Mouse (Mus musculus): Measurements from ENCODE around the gene Slc35g2. TPM values are rescaled to one million over a fixed set of nuclear protein-coding genes. Genes with fewer than 3 reads are reported as not detected.

Slc35g2 gene
- polyA plus RNA-seq, 1 experiment from 2014 or later = 16.9 TPM

DNA sequence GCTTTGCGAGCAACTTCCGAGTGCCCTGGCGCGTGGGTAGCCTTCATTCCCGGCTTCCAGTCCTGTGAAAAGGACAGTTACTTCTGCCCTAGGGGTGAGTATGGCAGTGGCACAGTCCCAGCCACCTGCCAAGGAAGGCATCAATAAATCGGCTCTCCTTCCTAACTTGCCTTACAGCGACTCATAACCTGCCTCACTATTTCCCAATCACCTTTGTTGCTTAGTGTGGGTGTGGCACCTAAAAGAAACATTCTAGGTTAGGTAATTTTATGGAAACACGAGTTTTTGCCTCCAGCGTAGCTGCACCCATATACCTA, 24.3 kb downstream of the Slc35g2 start:
- ATAC-seq (ENCODE audit: low FRiP score, low TSS enrichment) = peak; percentile 47
- peak overlapping the region; percentile 84 for H3K4me2 ChIP-seq (ENCODE audit: low read length)
- peaks cover 4% of the 10 kb centered on the region; the same call in 1 of the 2 replicates for H3K36me3 ChIP-seq (ENCODE audit: control insufficient read depth, insufficient read depth, low read length)
- DNase-seq = no peak
- H3K4me3 ChIP-seq (replicated peaks; ENCODE audit: low read depth, low read length) = peak overlapping the region; percentile 62
- peak overlapping the region; percentile 67 for H3K9ac ChIP-seq (replicated peaks; ENCODE audit: low read length)
- WGBS = 12% methylated on average over 9 of the region's 9 CpGs
- H3K27ac ChIP-seq (replicated peaks; ENCODE audit: low read depth, low read length) = peak overlapping the region; percentile 94
- H3K27me3 ChIP-seq (ENCODE audit: control insufficient read depth, insufficient read depth, low read length) = no peaks in the 10 kb centered on the region
- H3K4me1 ChIP-seq (ENCODE audit: control insufficient read depth, insufficient read depth, low read length) = peaks cover 26% of the 10 kb centered on the region
- H3K9me3 ChIP-seq (ENCODE audit: control insufficient read depth, low read length) = peaks cover 10% of the 10 kb centered on the region

DNA sequence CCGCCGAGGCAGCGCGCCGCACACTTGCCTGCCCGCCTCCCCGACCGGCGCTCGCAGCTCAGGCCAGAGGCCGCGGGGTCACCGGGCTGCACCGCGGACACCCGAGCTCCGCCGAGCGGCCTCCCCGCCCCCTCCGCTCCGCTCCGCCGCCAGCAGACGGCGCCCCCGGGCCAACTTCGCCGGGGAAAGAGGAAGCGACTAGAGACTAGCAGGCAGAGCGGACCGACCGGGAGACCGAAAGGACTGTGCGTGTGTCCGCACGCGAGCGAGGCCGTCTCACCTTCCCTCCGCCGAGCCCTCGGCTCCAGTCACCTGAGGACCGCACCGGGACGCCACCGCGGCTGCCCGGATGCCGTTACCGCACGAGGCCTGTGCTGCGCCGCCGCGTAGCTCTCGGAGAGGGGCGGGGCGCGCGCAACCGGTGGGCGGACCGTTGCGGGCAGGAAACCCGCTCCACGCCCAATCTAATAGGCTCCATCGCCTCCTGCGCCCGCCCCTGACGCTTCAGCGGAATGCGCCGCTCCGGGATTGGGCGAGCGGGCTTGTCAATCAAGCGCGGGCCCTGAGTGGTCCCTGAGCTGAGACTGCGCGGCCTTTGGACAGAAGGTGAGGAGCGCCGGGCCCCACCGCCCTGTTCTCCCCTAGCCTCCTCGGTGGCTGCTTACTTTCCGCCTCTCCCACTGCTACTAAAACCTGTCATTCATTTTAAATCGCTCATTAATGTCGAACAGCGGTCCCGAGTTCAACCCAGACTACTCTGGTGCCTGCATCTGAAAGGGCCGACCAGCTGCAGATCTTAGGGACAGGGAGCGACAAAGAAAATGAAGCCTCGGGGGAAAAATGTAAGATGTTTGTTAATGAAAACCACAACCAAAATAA, 24.9 kb downstream of the Slc35g2 start, which contains the start of gene Nck1:
Gene Nck1 (minus strand): TSS at position 420 of the 879 bp plus-strand sequence.
- H3K9me3 ChIP-seq (ENCODE audit: control insufficient read depth, low read length) = peaks cover 10% of the 10 kb centered on the region
- peaks cover 4% of the 10 kb centered on the region; the same call in 1 of the 2 replicates for H3K36me3 ChIP-seq (ENCODE audit: control insufficient read depth, insufficient read depth, low read length)
- H3K4me3 ChIP-seq (replicated peaks; ENCODE audit: low read depth, low read length) = peak within 1 kb of the TSS; percentile 62
- H3K9ac ChIP-seq (replicated peaks; ENCODE audit: low read length) = peak within 1 kb of the TSS; percentile 68
- under 1% methylated on average over 89 of the region's 93 CpGs for WGBS
- H3K4me1 ChIP-seq (ENCODE audit: control insufficient read depth, insufficient read depth, low read length) = peaks cover 26% of the 10 kb centered on the region
- no peaks in the 10 kb centered on the region for H3K27me3 ChIP-seq (ENCODE audit: control insufficient read depth, insufficient read depth, low read length)
- H3K27ac ChIP-seq (replicated peaks; ENCODE audit: low read depth, low read length) = peak within 1 kb of the TSS; percentile 94
- DNase-seq (peak; percentile 99), ATAC-seq (ENCODE audit: low FRiP score, low TSS enrichment) (peak; percentile 100)
- peak within 1 kb of the TSS; percentile 84 for H3K4me2 ChIP-seq (ENCODE audit: low read length)

DNA sequence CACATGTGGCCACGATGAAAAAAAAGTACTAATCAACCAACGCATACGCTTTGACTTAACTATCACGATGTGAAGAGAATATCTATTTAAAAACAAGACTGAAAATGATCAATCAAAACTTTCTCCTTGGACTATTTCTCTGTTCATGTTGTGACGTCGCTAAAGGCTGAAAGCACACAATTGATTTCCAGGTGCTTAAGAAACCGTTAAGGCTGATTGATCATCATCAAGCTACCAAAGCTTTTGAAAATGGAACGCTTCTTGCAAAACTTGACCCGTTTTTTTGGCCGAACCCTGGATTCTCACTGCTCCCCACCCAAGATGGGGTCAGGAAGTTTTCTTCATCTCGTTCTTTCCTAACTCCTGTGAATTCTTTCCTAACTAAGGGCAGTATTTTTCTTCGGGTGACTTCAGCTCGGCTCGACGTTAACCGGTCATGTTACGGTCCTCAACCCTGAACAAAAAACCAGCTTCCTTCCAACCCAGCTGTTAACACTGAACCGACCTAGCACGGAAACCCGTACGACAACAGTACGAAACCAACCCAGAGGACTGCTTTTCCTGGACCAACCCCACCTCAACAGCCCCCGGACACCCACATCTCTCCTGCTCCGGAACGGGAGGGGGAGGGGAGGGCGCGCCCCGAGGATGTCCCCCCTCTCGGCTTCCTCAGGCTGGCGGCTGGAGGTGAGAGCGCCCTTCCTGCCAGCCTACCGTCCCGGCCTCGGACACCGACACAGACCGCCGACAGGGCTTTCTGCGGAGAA, 25.8 kb downstream of the Slc35g2 start:
- peak overlapping the region; percentile 80 for H3K4me2 ChIP-seq (ENCODE audit: low read length)
- peak overlapping the region; percentile 62 for H3K4me3 ChIP-seq (replicated peaks; ENCODE audit: low read depth, low read length)
- no peaks in the 10 kb centered on the region for H3K27me3 ChIP-seq (ENCODE audit: control insufficient read depth, insufficient read depth, low read length)
- peak overlapping the region; percentile 94 for H3K27ac ChIP-seq (replicated peaks; ENCODE audit: low read depth, low read length)
- H3K9ac ChIP-seq (replicated peaks; ENCODE audit: low read length) = peak overlapping the region; percentile 68
- peaks cover 10% of the 10 kb centered on the region for H3K9me3 ChIP-seq (ENCODE audit: control insufficient read depth, low read length)
- peaks cover 26% of the 10 kb centered on the region for H3K4me1 ChIP-seq (ENCODE audit: control insufficient read depth, insufficient read depth, low read length)
- peaks cover 4% of the 10 kb centered on the region; the same call in 1 of the 2 replicates for H3K36me3 ChIP-seq (ENCODE audit: control insufficient read depth, insufficient read depth, low read length)
- DNase-seq (no peak), ATAC-seq (ENCODE audit: low FRiP score, low TSS enrichment) (peak; percentile 32)
- 1% methylated on average over 36 of the region's 38 CpGs for WGBS

DNA sequence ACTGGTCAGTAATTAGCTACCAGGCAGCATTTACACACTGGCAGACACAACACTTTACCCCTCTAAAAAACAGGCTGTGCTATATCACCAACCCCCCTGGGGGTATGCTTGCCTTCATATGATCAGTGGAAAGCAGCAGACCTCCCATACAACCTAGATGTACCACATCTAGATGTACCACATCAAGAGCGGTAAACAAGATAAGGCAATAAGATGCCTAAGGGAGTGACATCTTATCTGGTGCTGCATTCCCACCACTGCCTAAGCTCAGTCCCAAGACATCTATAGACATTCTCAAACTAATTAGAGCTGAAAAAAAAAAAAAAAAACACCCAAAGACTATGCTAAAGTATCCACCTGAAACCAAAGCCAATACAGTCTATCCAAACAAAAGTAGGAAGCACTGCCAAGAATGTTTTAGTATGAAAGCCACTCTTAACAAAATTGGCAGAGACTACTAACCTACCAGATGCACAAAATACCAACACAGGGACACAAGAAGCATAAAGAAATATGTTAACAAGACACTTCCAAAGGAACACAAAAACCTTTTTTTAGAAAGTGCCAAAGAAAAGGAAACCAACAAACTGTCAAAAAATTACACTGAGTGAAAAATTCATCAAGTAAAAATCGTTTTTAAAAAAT, 35.1 kb downstream of the Slc35g2 start:
- Histone ChIP-seq H3K4me2 (ENCODE audit: low read length) (no peak overlapping the region), H3K27me3 (ENCODE audit: control insufficient read depth, insufficient read depth, low read length) (no peaks in the 10 kb centered on the region), H3K4me3 (replicated peaks; ENCODE audit: low read depth, low read length) (no peak overlapping the region), H3K9me3 (ENCODE audit: control insufficient read depth, low read length) (no peaks in the 10 kb centered on the region), H3K36me3 (ENCODE audit: control insufficient read depth, insufficient read depth, low read length) (no peaks in the 10 kb centered on the region), H3K9ac (replicated peaks; ENCODE audit: low read length) (no peak overlapping the region), H3K4me1 (ENCODE audit: control insufficient read depth, insufficient read depth, low read length) (no peaks in the 10 kb centered on the region), H3K27ac (replicated peaks; ENCODE audit: low read depth, low read length) (no peak overlapping the region)
- ATAC-seq (ENCODE audit: low FRiP score, low TSS enrichment) (no peak), DNase-seq (no peak)
- WGBS = 93% methylated on average over 2 of the region's 2 CpGs

DNA sequence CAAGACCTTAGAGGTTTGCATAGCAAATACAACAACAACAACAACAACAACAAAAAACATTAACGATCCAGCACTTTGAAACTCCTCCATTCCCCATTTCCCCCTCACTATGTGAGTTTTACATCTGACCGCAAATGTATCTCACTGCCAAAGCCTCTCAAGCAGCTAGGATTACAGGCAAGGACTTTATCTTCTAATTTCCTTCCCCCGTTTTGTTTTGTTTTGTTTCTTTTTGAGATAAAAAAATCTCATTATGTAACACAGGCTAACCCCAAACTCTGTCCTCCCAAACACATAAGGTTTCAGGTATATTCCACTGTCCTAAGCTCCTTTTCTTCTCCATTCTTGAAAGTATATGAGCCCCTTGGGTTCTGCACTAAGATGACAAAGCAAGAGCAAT, 36.2 kb downstream of the Slc35g2 start:
- H3K9ac ChIP-seq (replicated peaks; ENCODE audit: low read length) = no peak overlapping the region
- no peak for ATAC-seq (ENCODE audit: low FRiP score, low TSS enrichment)

GRCm38 (mm10) chr9:100532847-100533505, 37.9 kb downstream of the Slc35g2 start:
- Histone ChIP-seq H3K36me3 (ENCODE audit: control insufficient read depth, insufficient read depth, low read length) (no peaks in the 10 kb centered on the region), H3K4me2 (ENCODE audit: low read length) (no peak overlapping the region), H3K4me3 (replicated peaks; ENCODE audit: low read depth, low read length) (no peak overlapping the region), H3K27me3 (ENCODE audit: control insufficient read depth, insufficient read depth, low read length) (no peaks in the 10 kb centered on the region), H3K9me3 (ENCODE audit: control insufficient read depth, low read length) (peaks cover 10% of the 10 kb centered on the region; the same call in 1 of the 2 replicates), H3K27ac (replicated peaks; ENCODE audit: low read depth, low read length) (no peak overlapping the region), H3K9ac (replicated peaks; ENCODE audit: low read length) (no peak overlapping the region), H3K4me1 (ENCODE audit: control insufficient read depth, insufficient read depth, low read length) (no peaks in the 10 kb centered on the region)
- ATAC-seq (ENCODE audit: low FRiP score, low TSS enrichment) (no peak), DNase-seq (no peak)
- WGBS = 89% methylated on average over 3 of the region's 3 CpGs

More for the DNA sequence above, 36.2 kb downstream of the Slc35g2 start:
- WGBS = 97% methylated on average over 3 of the region's 3 CpGs
- Histone ChIP-seq H3K27ac (replicated peaks; ENCODE audit: low read depth, low read length) (no peak overlapping the region), H3K36me3 (ENCODE audit: control insufficient read depth, insufficient read depth, low read length) (no peaks in the 10 kb centered on the region), H3K4me3 (replicated peaks; ENCODE audit: low read depth, low read length) (no peak overlapping the region), H3K9me3 (ENCODE audit: control insufficient read depth, low read length) (no peaks in the 10 kb centered on the region), H3K4me2 (ENCODE audit: low read length) (no peak overlapping the region), H3K4me1 (ENCODE audit: control insufficient read depth, insufficient read depth, low read length) (no peaks in the 10 kb centered on the region), H3K27me3 (ENCODE audit: control insufficient read depth, insufficient read depth, low read length) (no peaks in the 10 kb centered on the region)
- no peak for DNase-seq

DNA sequence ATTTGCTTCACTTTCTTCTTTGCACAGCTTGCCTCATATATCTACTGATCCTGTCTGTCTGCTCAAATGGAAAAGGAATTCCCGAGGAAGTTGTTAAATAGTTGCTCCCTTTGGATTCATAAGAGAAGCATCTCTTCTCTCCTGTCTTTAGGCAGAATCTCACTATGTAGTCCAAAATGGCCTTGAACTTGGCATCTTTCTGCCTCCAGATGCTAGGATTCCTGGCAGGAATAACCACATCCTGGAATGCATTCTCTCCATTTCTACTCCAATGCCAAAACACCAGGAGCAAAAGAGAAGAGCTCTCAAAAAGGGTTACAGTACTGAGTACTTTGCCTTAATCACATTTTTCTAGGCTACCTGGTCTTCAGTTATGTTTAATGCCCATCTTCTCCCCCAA, 39.6 kb downstream of the Slc35g2 start:
- Histone ChIP-seq H3K4me3 (replicated peaks; ENCODE audit: low read depth, low read length) (no peak overlapping the region), H3K36me3 (ENCODE audit: control insufficient read depth, insufficient read depth, low read length) (no peaks in the 10 kb centered on the region), H3K9ac (replicated peaks; ENCODE audit: low read length) (no peak overlapping the region), H3K4me1 (ENCODE audit: control insufficient read depth, insufficient read depth, low read length) (no peaks in the 10 kb centered on the region), H3K9me3 (ENCODE audit: control insufficient read depth, low read length) (peaks cover 10% of the 10 kb centered on the region; the same call in 1 of the 2 replicates), H3K27ac (replicated peaks; ENCODE audit: low read depth, low read length) (no peak overlapping the region), H3K27me3 (ENCODE audit: control insufficient read depth, insufficient read depth, low read length) (no peaks in the 10 kb centered on the region), H3K4me2 (ENCODE audit: low read length) (no peak overlapping the region)
- WGBS = 89% methylated on average over 1 of the region's 1 CpGs
- DNase-seq = no peak
- no peak for ATAC-seq (ENCODE audit: low FRiP score, low TSS enrichment)

- peaks cover 10% of the 10 kb centered on the region; the same call in 1 of the 2 replicates for H3K9me3 ChIP-seq (ENCODE audit: control insufficient read depth, low read length)
- no peak for DNase-seq
- 89% methylated on average over 2 of the region's 2 CpGs for WGBS
- H3K4me3 ChIP-seq (replicated peaks; ENCODE audit: low read depth, low read length) = no peak overlapping the region
- no peak overlapping the region for H3K9ac ChIP-seq (replicated peaks; ENCODE audit: low read length)
- no peaks in the 10 kb centered on the region for H3K36me3 ChIP-seq (ENCODE audit: control insufficient read depth, insufficient read depth, low read length)
- no peaks in the 10 kb centered on the region for H3K27me3 ChIP-seq (ENCODE audit: control insufficient read depth, insufficient read depth, low read length)
- no peaks in the 10 kb centered on the region for H3K4me1 ChIP-seq (ENCODE audit: control insufficient read depth, insufficient read depth, low read length)
- no peak for ATAC-seq (ENCODE audit: low FRiP score, low TSS enrichment)
- H3K27ac ChIP-seq (replicated peaks; ENCODE audit: low read depth, low read length) = no peak overlapping the region
- H3K4me2 ChIP-seq (ENCODE audit: low read length) = no peak overlapping the region
Measured at GRCm38 (mm10) chr9:100525225-100525624, 45.7 kb downstream of the Slc35g2 start.
